Mouse (Mus musculus): Measurements from ENCODE around the gene Thbs3. TPM values are rescaled to one million over a fixed set of nuclear protein-coding genes. Genes with fewer than 3 reads are reported as not detected.
A peak's percentile ranks its signal among the peaks of the same experiment; 100 is the strongest.

Gene Thbs3
- polyA plus RNA-seq, 1 experiment from 2014 or later, result 94.0 TPM

DNA sequence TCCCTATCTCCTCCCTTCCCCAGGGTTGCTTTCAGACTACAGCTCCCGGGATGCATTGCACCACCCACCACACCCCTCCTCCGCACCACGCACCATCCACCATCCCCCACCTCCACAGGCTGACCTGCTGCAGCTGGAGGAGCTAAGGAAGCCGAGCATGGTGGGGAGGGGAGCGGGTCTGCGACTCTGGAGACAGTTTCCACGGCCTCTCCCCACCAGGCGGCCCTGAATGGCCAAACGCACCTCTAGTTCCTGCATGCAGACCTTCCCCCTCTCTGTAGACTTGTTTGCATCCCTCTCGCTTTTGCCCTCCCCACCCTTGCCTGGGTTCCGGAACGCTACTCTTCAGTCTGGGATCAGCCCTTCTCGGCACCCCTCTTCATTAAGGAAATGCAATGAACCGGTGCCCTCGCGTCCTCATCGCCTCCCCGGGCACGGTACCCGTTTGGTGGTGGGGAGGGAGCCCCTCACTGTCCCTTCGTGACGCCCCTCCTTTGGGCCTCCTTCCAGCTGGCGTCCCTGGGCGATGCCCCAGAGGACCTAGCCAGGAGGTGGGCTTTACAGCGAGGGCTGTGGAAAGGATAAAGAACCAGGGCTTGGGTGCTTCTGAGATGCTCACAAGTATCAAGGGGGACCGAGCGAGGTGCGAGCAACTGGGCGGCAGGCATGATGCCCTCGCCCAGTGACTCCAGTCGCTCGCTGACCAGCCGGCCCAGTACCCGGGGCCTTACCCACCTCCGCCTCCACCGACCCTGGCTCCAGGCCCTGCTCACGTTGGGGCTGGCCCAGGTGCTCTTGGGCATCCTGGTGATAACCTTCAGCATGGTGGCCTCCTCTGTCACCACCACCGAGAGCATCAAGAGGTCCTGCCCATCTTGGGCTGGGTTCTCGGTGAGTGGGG lies 31.7 kb upstream of the Thbs3 start, which contains the start of gene Fam189b:
Fam189b (plus strand) TSS at position 86 of the 901 bp plus-strand sequence.
- H3K4me2 ChIP-seq, result peak within 1 kb of the TSS; percentile 90
- H3K36me3 ChIP-seq, result peaks cover 55% of the 10 kb centered on the region
- peaks cover 43% of the 10 kb centered on the region for H3K4me1 ChIP-seq
- WGBS, result 6% methylated on average over 39 of the region's 39 CpGs
- no peaks in the 10 kb centered on the region for H3K9me3 ChIP-seq
- no peaks in the 10 kb centered on the region for H3K27me3 ChIP-seq
- peak; percentile 93 for ATAC-seq (ENCODE audit: insufficient number of reproducible peaks, low FRiP score, low TSS enrichment, low read depth)
- peak within 1 kb of the TSS; percentile 62 for H3K9ac ChIP-seq
- peak within 1 kb of the TSS; percentile 69 for H3K4me3 ChIP-seq
- peak within 1 kb of the TSS; percentile 87 for H3K27ac ChIP-seq

DNA sequence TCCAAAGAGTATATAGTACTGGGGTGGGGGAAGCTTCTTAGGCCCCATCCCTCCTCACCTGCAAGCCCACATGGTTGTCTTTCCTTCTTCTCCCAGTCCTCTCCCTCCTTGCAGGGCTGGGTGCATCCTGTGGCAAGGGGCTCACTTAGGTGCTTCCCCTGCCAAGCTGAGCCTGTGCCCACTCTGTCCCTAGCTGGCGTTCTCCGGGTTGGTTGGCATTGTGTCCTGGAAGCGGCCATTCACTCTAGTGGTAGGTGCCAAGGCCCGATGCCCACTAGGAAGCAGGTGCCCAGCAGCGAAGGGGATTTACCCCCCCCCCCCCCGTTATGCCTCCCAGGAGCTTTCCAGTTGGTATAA lies 31.0 kb upstream of the Thbs3 start:
- Histone ChIP-seq H3K27ac (0 out of 2 replicates have a peak overlapping the region, but pooled peaks have one; percentile 3), H3K4me3 (peak overlapping the region; percentile 69), H3K9ac (peak overlapping the region; percentile 62), H3K27me3 (no peaks in the 10 kb centered on the region), H3K36me3 (peaks cover 60% of the 10 kb centered on the region), H3K4me2 (peak overlapping the region; percentile 90), H3K9me3 (no peaks in the 10 kb centered on the region), H3K4me1 (peaks cover 36% of the 10 kb centered on the region)
- 73% methylated on average over 6 of the region's 6 CpGs for WGBS
- no peak for ATAC-seq (ENCODE audit: insufficient number of reproducible peaks, low FRiP score, low TSS enrichment, low read depth)

DNA sequence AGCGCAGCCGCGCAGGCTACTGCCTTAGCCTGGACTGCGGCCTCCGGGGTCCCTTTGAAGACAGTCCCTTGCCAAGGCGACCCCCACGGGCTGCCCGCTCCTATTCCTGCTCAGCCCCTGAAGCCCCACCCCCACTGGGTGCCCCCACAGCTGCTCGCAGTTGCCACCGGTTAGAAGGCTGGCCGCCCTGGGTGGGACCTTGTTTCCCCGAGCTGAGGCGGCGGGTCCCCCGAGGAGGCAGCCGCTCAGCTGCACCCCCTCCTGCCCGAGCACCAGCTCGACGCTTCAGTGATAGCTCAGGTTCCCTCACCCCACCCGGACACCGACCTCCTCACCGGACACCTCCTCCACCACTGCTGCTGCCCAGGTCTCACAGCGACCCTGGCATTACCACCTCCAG lies 27.8 kb upstream of the Thbs3 start:
- H3K27ac ChIP-seq, result no peak overlapping the region
- peaks cover 29% of the 10 kb centered on the region for H3K36me3 ChIP-seq
- no peak overlapping the region for H3K4me3 ChIP-seq
- no peaks in the 10 kb centered on the region for H3K9me3 ChIP-seq
- H3K4me1 ChIP-seq, result peaks cover 30% of the 10 kb centered on the region
- H3K4me2 ChIP-seq, result no peak overlapping the region
- H3K9ac ChIP-seq, result no peak overlapping the region
- no peak for ATAC-seq (ENCODE audit: insufficient number of reproducible peaks, low FRiP score, low TSS enrichment, low read depth)
- 50% methylated on average over 23 of the region's 23 CpGs for WGBS
- H3K27me3 ChIP-seq, result no peaks in the 10 kb centered on the region

DNA sequence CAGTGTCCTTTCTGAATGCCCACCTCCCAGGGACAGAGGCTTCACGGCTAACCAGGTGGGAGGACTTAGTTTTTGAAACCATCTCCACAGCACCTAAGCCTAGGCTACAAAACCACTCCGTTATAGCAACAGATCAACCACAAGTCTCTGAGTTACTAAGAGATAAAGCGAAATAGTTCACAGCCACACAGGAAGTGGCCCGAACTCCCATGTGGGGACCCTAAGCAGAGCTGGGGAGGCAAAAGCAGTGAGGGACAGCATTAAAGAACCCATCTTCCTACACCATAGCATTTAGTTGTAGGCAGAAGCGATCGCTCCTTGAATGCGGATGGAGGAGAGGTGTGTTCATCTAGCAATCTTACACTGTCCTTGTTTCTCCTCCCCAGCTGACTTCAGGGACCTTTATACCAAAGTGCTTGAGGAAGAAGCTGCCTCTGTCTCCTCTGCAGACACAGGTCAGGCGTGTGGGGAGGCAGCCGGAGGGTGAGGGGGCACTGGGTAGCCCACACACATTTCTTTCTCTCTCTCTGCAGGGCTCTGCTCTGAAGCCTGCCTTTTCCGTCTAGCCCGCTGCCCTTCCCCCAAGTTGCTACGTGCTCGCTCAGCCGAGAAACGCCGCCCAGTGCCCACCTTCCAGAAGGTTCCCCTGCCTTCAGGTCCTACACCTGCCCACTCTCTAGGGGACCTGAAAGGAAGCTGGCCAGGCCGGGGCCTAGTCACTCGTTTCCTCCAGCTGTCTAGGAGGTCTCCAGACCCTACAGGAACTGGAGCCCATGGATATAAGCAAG lies 27.1 kb upstream of the Thbs3 start:
- H3K9ac ChIP-seq, result 0 out of 2 replicates have a peak overlapping the region, but pooled peaks have one; percentile 5
- H3K4me2 ChIP-seq, result no peak overlapping the region
- H3K4me3 ChIP-seq, result no peak overlapping the region
- H3K27me3 ChIP-seq, result no peaks in the 10 kb centered on the region
- H3K36me3 ChIP-seq, result peaks cover 26% of the 10 kb centered on the region
- peaks cover 26% of the 10 kb centered on the region for H3K4me1 ChIP-seq
- no peaks in the 10 kb centered on the region for H3K9me3 ChIP-seq
- 80% methylated on average over 18 of the region's 18 CpGs for WGBS
- no peak for ATAC-seq (ENCODE audit: insufficient number of reproducible peaks, low FRiP score, low TSS enrichment, low read depth)
- H3K27ac ChIP-seq, result no peak overlapping the region

DNA sequence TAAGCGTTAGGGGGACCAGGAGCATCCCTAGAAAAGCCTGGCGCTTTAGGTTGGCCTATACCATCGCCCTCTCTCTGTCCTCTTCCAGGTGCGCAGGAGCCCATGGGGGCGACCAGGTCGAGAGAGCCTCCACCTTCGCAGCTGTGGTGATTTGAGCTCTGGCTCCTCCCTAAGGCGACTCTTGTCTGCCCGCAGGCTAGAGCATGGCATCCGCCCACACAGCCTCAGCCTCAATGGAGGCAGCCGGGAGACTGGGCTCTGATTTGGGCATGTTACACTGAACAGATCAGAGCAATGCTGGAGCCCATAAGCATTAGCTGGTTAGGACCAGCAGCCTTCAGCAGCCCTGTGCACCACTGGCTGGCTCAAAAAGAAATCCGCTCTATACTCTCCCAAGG lies 26.5 kb upstream of the Thbs3 start:
- no peak for ATAC-seq (ENCODE audit: insufficient number of reproducible peaks, low FRiP score, low TSS enrichment, low read depth)

DNA sequence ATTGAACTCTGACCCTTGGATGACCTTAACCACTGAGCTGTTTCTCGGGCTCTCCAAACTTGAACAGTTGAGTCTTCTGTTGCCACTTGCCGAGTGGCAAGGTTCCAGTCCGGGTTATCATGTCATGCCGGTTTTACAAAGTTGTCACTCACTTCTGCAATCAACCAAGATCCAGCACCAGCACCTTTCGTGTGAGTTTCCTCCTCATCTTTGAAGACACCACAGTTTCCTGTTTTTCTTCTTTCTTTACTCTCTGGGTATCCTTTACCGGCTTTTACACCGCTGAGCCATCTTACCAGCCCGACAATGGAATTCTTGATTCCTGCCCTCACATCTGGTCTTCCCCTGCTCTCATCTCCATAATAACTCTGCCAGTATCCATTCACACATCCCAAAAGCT lies 24.5 kb upstream of the Thbs3 start:
- Histone ChIP-seq H3K36me3 (peaks cover 26% of the 10 kb centered on the region), H3K27ac (no peak overlapping the region), H3K9ac (no peak overlapping the region), H3K4me1 (peaks cover 4% of the 10 kb centered on the region), H3K4me3 (no peak overlapping the region), H3K4me2 (no peak overlapping the region), H3K9me3 (no peaks in the 10 kb centered on the region), H3K27me3 (no peaks in the 10 kb centered on the region)
- WGBS, result 75% methylated on average over 8 of the region's 8 CpGs
- ATAC-seq (ENCODE audit: insufficient number of reproducible peaks, low FRiP score, low TSS enrichment, low read depth), result no peak

More for the DNA sequence above, 26.5 kb upstream of the Thbs3 start:
- Histone ChIP-seq H3K9ac (no peak overlapping the region), H3K4me2 (no peak overlapping the region), H3K4me1 (peaks cover 23% of the 10 kb centered on the region), H3K9me3 (no peaks in the 10 kb centered on the region), H3K27ac (no peak overlapping the region), H3K27me3 (no peaks in the 10 kb centered on the region), H3K4me3 (no peak overlapping the region), H3K36me3 (peaks cover 26% of the 10 kb centered on the region)
- WGBS, result 68% methylated on average over 12 of the region's 12 CpGs

DNA sequence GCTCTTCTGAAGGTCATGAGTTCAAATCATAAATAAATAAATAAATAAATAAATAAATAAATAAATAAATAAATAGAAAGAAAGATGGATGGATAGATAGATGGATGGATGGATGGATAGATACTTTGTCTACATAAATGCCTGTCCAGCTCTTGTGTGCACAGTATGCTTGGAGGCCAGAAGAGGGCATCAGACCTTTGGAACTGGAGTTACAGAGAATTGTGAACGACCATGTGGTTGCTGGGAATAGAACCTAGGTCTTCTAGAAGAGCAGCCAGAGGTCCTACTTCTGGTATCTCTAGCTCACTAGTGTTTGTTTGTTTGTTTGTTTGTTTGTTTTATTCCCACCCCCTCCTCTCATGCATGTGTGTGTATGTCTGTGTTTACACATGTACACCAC lies 21.6 kb upstream of the Thbs3 start:
- Histone ChIP-seq H3K36me3 (peaks cover 7% of the 10 kb centered on the region), H3K27me3 (no peaks in the 10 kb centered on the region), H3K4me3 (no peak overlapping the region), H3K9ac (no peak overlapping the region), H3K4me1 (peaks cover 10% of the 10 kb centered on the region), H3K9me3 (no peaks in the 10 kb centered on the region), H3K27ac (no peak overlapping the region), H3K4me2 (no peak overlapping the region)
- ATAC-seq (ENCODE audit: insufficient number of reproducible peaks, low FRiP score, low TSS enrichment, low read depth), result no peak
- WGBS, result 72% methylated on average over 1 of the region's 1 CpGs

DNA sequence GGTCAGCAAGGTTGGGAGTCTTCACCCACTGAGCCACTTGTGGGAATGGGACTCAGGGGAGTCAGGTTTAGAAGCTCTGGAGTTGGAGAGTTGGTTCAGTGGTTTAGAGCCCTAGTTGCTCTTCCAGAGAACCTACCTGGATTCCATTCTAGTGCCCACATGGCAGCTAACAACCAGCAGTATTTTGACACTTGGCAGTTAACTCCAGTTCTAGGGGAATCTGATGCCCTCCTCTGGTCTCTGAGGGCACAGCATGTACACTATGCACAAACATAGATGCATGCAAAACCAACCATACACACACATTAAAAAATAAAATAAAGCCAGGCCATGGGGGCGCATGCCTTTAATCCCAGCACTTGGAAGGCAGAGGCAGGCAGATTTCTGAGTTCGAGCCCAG lies 21.1 kb upstream of the Thbs3 start:
- H3K9me3 ChIP-seq, result no peaks in the 10 kb centered on the region
- 91% methylated on average over 2 of the region's 2 CpGs for WGBS
- no peak overlapping the region for H3K4me3 ChIP-seq
- H3K36me3 ChIP-seq, result peaks cover 2% of the 10 kb centered on the region; the same call in 1 of the 2 replicates
- ATAC-seq (ENCODE audit: insufficient number of reproducible peaks, low FRiP score, low TSS enrichment, low read depth), result no peak
- H3K27ac ChIP-seq, result no peak overlapping the region
- no peak overlapping the region for H3K4me2 ChIP-seq
- H3K9ac ChIP-seq, result no peak overlapping the region
- peaks cover 10% of the 10 kb centered on the region for H3K4me1 ChIP-seq
- no peaks in the 10 kb centered on the region for H3K27me3 ChIP-seq

DNA sequence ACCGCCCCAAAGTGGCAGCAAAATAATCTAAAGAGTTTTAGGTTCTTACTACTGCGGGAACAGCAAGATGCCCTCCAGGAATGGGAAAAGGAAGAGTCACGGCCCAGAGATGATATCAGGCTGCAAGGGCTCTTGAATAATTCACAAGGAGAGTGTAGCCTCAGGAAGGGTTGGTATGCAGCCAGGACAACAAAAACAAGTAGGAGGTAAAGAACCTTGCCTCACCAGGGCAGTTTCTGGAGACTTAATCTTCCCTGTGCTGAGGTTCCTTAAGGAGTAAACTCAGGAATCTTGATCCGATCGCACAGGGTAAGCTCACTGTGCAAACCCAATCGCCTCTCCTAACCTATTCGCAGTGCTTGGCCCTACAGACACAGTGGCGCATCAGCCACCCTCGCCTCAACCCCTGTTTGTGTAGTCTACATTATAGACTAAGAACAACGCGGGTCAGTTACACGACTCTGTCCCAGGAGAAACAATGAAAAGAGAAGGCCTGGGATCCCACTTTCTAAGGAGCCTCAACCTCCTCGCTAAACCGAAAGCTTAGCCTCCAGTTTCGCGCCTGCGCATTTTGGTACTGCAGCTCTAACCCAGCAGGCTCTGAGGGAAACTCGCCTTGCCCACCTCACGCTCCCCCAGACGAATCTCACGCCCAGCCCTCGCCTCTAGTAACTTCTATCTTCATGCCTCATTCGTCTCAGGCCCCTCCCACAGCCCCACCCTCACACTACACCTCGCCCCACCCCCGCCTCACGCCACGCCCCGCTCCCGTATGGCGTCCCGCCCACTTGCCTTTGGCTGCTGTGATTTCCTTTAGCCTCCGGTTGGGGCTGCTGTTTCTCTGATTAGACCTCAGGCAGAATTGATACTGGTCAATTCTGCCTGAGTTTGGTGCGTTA lies 18.8 kb upstream of the Thbs3 start:
- Histone ChIP-seq H3K27me3 (no peaks in the 10 kb centered on the region), H3K4me1 (peaks cover 10% of the 10 kb centered on the region), H3K4me2 (peak overlapping the region; percentile 65), H3K36me3 (no peaks in the 10 kb centered on the region), H3K9me3 (no peaks in the 10 kb centered on the region), H3K9ac (0 out of 2 replicates have a peak overlapping the region, but pooled peaks have one; percentile 37), H3K4me3 (peak overlapping the region; percentile 45), H3K27ac (peak overlapping the region; percentile 90)
- 9% methylated on average over 33 of the region's 33 CpGs for WGBS
- peak; percentile 97 for ATAC-seq (ENCODE audit: insufficient number of reproducible peaks, low FRiP score, low TSS enrichment, low read depth)

DNA sequence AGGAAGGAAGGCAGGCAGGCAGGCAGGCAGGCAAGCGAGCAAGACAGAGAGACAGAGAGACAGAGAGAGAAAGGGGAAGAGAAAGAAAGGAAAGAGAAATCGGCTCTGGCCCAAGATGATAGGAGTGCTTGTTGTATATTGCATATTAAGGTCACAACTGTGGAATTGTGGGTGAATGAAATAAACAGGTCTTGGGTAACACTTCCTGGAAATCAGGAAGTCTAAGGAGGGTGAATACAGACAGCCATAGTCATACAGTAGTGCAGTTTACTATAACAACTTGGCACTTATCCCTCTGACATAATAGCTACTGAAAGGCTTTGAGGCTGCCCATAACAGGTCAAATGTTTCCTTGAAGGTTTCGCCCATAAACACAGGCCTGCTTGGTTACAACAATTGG lies 15.1 kb upstream of the Thbs3 start:
- 76% methylated on average over 3 of the region's 3 CpGs for WGBS
- peaks cover 8% of the 10 kb centered on the region for H3K36me3 ChIP-seq
- no peak for ATAC-seq (ENCODE audit: insufficient number of reproducible peaks, low FRiP score, low TSS enrichment, low read depth)
- H3K9ac ChIP-seq, result no peak overlapping the region
- no peaks in the 10 kb centered on the region for H3K9me3 ChIP-seq
- no peaks in the 10 kb centered on the region for H3K27me3 ChIP-seq
- H3K4me3 ChIP-seq, result no peak overlapping the region
- no peak overlapping the region for H3K4me2 ChIP-seq
- peaks cover 17% of the 10 kb centered on the region for H3K4me1 ChIP-seq
- no peak overlapping the region for H3K27ac ChIP-seq

Measured in limb, embryonic 15.5 days (tissue).